Mouse (Mus musculus) hindbrain, embryonic 14.5 days (tissue): Measurements from ENCODE around the gene Gatm. TPM values are rescaled to one million over a fixed set of nuclear protein-coding genes. Genes with fewer than 3 reads are reported as not detected.
A peak's percentile ranks its signal among the peaks of the same experiment; 100 is the strongest.

Source experiments
- ATAC-seq: fragments of 200-750 bp; cut with Nextera tagmentation; 2 replicates; pipeline ENCODE4 v1.8.0; 2017; ENCODE audit warnings: moderate number of reproducible peaks, mild to moderate bottlenecking, moderate TSS enrichment, moderate library complexity; ENCODE audit not compliant: low FRiP score
- DNase-seq: peaks from one replicate; pipeline ENCODE4 v3.0.0-alpha.2; 2015; ENCODE audit warnings: low spot score
- H3K27ac ChIP-seq: fragments of 300-500 bp; sonication (generic); 2 replicates; pipeline ENCODE4 v1.5.1; 2014; ENCODE audit warnings: mild to moderate bottlenecking, moderate library complexity
- H3K27me3 ChIP-seq: fragments of 300-500 bp; sonication (generic); 2 replicates; pipeline ENCODE4 v1.6.1; 2014; ENCODE audit warnings: mild to moderate bottlenecking, low read length, mixed read lengths; ENCODE audit not compliant: control insufficient read depth, insufficient read depth
- H3K36me3 ChIP-seq: fragments of 300-500 bp; sonication (generic); replicated peaks from 2 replicates; pipeline ENCODE4 v1.6.1; 2014; ENCODE audit not compliant: control insufficient read depth, insufficient read depth
- H3K4me1 ChIP-seq: fragments of 300-500 bp; sonication (generic); replicated peaks from 2 replicates; pipeline ENCODE4 v1.6.1; 2014; ENCODE audit warnings: antibody characterized with exemption, low read length, mixed read lengths; ENCODE audit not compliant: control insufficient read depth, insufficient read depth
- H3K4me2 ChIP-seq: fragments of 300-500 bp; sonication (generic); replicated peaks from 2 replicates; pipeline ENCODE4 v1.6.1; 2014; ENCODE audit warnings: mild to moderate bottlenecking, moderate library complexity
- H3K4me3 ChIP-seq: fragments of 300-500 bp; sonication (generic); replicated peaks from 2 replicates; pipeline ENCODE4 v1.5.1; 2014; ENCODE audit warnings: mild to moderate bottlenecking, low read length
- H3K9ac ChIP-seq: fragments of 300-500 bp; sonication (generic); 2 replicates; pipeline ENCODE4 v1.6.1; 2014
- H3K9me3 ChIP-seq: fragments of 300-500 bp; sonication (generic); 2 replicates; pipeline ENCODE4 v1.6.1; 2016; ENCODE audit warnings: low read length; ENCODE audit not compliant: control insufficient read depth
- WGBS: fragments of 180-500 bp; shearing (Covaris S2); extraction: QIAGEN DNeasy Blood & Tissue Kit; methylation state at CpG from one replicate; pipeline ENCODE4 v1.1.7; 2014; 5-methylcytosine and 5-hydroxymethylcytosine counted together
- microRNA counts: library from miRNA; unstranded; fragments of <30 nt; microRNA quantifications from one replicate; lab custom pipeline; 2016
- microRNA-seq: library from miRNA; unstranded; fragments of <30 nt; microRNA quantifications from one replicate; pipeline ENCODE4, GENCODE M21; 2016
- polyA plus RNA-seq: library from polyadenylated mRNA; unstranded; fragments of >200 nt; fragmentation: Nextera tagmentation; extraction: Ambion mirVana; gene quantifications from 2 replicates; pipeline ENCODE4 v1.2.1, GENCODE M21; 2014

The Gatm gene
- polyA plus RNA-seq, 1 experiment from 2014 or later, result 42.5 TPM

GRCm38 (mm10) chr2:122570430-122570829 lies 40.7 kb downstream of the Gatm start:
- Histone ChIP-seq H3K4me1 (no peaks in the 10 kb centered on the region), H3K9ac (no peak overlapping the region), H3K4me2 (no peak overlapping the region), H3K36me3 (no peaks in the 10 kb centered on the region), H3K27me3 (no peaks in the 10 kb centered on the region), H3K9me3 (no peaks in the 10 kb centered on the region), H3K4me3 (no peak overlapping the region), H3K27ac (no peak overlapping the region)
- WGBS, result 89% methylated on average over 4 of the region's 4 CpGs
- ATAC-seq (no peak), DNase-seq (no peak)

- no peak overlapping the region for H3K4me2 ChIP-seq
These were observed 41.7 kb downstream of the Gatm start for GRCm38 (mm10) chr2:122569439-122569838.

GRCm38 (mm10) chr2:122562251-122562650 lies 48.9 kb downstream of the Gatm start:
- WGBS, result 81% methylated on average over 1 of the region's 1 CpGs
- Histone ChIP-seq H3K4me1 (no peaks in the 10 kb centered on the region), H3K27ac (no peak overlapping the region), H3K27me3 (no peaks in the 10 kb centered on the region), H3K36me3 (no peaks in the 10 kb centered on the region), H3K4me2 (no peak overlapping the region), H3K9me3 (no peaks in the 10 kb centered on the region), H3K9ac (no peak overlapping the region), H3K4me3 (no peak overlapping the region)
- ATAC-seq (no peak), DNase-seq (no peak)

More at GRCm38 (mm10) chr2:122569439-122569838, 41.7 kb downstream of the Gatm start:
- H3K9me3 ChIP-seq, result no peaks in the 10 kb centered on the region
- no peaks in the 10 kb centered on the region for H3K27me3 ChIP-seq
- no peaks in the 10 kb centered on the region for H3K36me3 ChIP-seq
- no peak overlapping the region for H3K9ac ChIP-seq
- H3K4me3 ChIP-seq, result no peak overlapping the region
- peak; percentile 74 for DNase-seq
- H3K27ac ChIP-seq, result no peak overlapping the region
- WGBS, result 16% methylated on average over 3 of the region's 3 CpGs
- peak; percentile 21; the same call in 1 of the 2 replicates for ATAC-seq
- H3K4me1 ChIP-seq, result no peaks in the 10 kb centered on the region

DNA sequence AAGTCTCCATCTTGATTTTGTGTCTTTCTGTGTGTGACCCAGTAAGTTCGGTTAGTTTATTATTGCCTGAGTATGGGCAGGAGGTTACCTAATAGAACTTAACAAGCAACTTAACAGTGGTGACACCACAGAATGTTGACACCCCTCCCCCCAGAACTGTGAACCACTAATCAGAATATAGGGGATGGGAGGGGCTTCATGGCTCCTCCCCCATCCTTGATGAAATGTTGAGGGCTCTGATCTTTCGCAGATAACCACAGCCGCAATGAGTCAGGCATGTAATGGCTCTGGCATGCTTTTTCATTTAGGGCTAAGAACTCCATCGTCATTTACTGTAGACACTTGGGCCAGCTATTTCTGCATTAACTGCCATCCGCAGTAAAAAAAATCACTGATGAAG lies 49.9 kb downstream of the Gatm start:
- H3K27me3 ChIP-seq, result no peaks in the 10 kb centered on the region
- no peak overlapping the region for H3K4me3 ChIP-seq
- DNase-seq (no peak), ATAC-seq (no peak)
- no peaks in the 10 kb centered on the region for H3K9me3 ChIP-seq
- no peaks in the 10 kb centered on the region for H3K4me1 ChIP-seq
- H3K27ac ChIP-seq, result no peak overlapping the region
- H3K4me2 ChIP-seq, result no peak overlapping the region
- no peak overlapping the region for H3K9ac ChIP-seq
- WGBS, result 98% methylated on average over 5 of the region's 5 CpGs
- H3K36me3 ChIP-seq, result no peaks in the 10 kb centered on the region

DNA sequence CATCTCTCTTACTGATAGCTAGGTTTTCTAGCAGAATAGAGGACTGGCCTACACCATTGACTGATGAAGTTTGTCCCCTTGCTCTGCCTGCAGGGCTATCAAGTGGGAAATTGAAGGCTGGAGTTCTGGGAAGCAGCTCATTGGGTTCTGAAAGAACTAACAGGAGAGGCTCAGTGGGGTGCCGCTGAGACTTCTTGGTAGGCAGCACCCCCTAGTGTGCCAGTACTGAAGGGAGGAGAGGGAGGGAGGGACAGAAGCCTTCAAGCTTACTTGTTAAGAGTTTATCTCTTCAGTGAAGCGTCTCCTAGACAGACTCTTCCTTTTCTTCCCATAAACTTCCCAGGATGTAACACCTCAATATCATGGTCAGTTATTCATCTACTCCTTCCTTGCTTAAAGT lies 52.8 kb downstream of the Gatm start:
- no peaks in the 10 kb centered on the region for H3K4me1 ChIP-seq
- 32% methylated on average over 2 of the region's 2 CpGs for WGBS
- peak; percentile 43 for DNase-seq

More for the DNA sequence above, 52.8 kb downstream of the Gatm start:
- Histone ChIP-seq H3K4me3 (no peak overlapping the region), H3K4me2 (no peak overlapping the region), H3K9ac (no peak overlapping the region), H3K36me3 (no peaks in the 10 kb centered on the region), H3K27me3 (no peaks in the 10 kb centered on the region), H3K27ac (no peak overlapping the region), H3K9me3 (no peaks in the 10 kb centered on the region)
- ATAC-seq, result no peak

MicroRNA genes within 50 kb of the gene (microRNA counts, 519-probe panel; counts per million panel counts)
- not detected for microRNA mmu-miR-147 (lab: Ali Mortazavi, UCI)

Small RNA genes within 50 kb of the gene (microRNA-seq; reads per million reads assigned to microRNA genes)
- 8.6 reads per million, percentile 28 among the genes with 10 or more reads in this experiment for gene Mir147

Other genes starting within 250 kb of the Gatm start
- gene Shf, start 242.1 kb downstream of the Gatm start, polyA plus RNA-seq, result 17.9 and 19.2 TPM in 2 replicates
- gene Slc28a2, start 184.8 kb downstream of the Gatm start, polyA plus RNA-seq, result 0.07 and 0.09 TPM in 2 replicates
- not detected in 2 replicates for gene Gm14085, start 126.4 kb downstream of the Gatm start, polyA plus RNA-seq
- gene AA467197, start 25.7 kb upstream of the Gatm start, polyA plus RNA-seq, result 0.86 and 1.0 TPM in 2 replicates
- 13.0 and 13.6 TPM in 2 replicates for gene Slc30a4, start 91.4 kb upstream of the Gatm start, polyA plus RNA-seq
- 78.4 and 91.7 TPM in 2 replicates for gene Bloc1s6, start 127.2 kb upstream of the Gatm start, polyA plus RNA-seq
- gene Sqor, start 153.9 kb upstream of the Gatm start, polyA plus RNA-seq, result 2.8 and 3.1 TPM in 2 replicates